Mouse (Mus musculus) neural tube, embryonic 15.5 days (tissue): ENCODE measurements around the gene Sh3rf3. TPM values are rescaled to one million over a fixed set of nuclear protein-coding genes. Genes with fewer than 3 reads are reported as not detected.
"Not testable (repeated sequence)": the region's sequence is repeated elsewhere in the genome, so short reads cannot be mapped to it uniquely, and the experiment has no call there.

Experiments used
- ATAC-seq: fragments of 200-750 bp; cut with Nextera tagmentation; 2 replicates; pipeline ENCODE4 v1.8.0; 2017; ENCODE audit warnings: mild to moderate bottlenecking, moderate TSS enrichment, moderate library complexity; ENCODE audit not compliant: low FRiP score
- H3K27ac ChIP-seq: fragments of 300-500 bp; sonication (generic); replicated peaks from 2 replicates; pipeline ENCODE4 v1.5.1; 2015; ENCODE audit warnings: mild to moderate bottlenecking, inconsistent platforms
- H3K27me3 ChIP-seq: fragments of 300-500 bp; sonication (generic); replicated peaks from 2 replicates; pipeline ENCODE4 v1.6.1; 2015; ENCODE audit warnings: inconsistent platforms
- H3K36me3 ChIP-seq: fragments of 300-500 bp; sonication (generic); 2 replicates; pipeline ENCODE4 v1.6.1; 2015; ENCODE audit warnings: inconsistent platforms
- H3K4me1 ChIP-seq: fragments of 300-500 bp; sonication (generic); 2 replicates; pipeline ENCODE4 v1.6.1; 2015; ENCODE audit warnings: inconsistent platforms
- H3K4me2 ChIP-seq: fragments of 300-500 bp; sonication (generic); 2 replicates; pipeline ENCODE4 v1.6.1; 2015; ENCODE audit warnings: inconsistent platforms, mild to moderate bottlenecking, moderate library complexity
- H3K4me3 ChIP-seq: fragments of 300-500 bp; sonication (generic); replicated peaks from 2 replicates; pipeline ENCODE4 v1.5.1; 2015; ENCODE audit warnings: mild to moderate bottlenecking, inconsistent platforms
- H3K9ac ChIP-seq: fragments of 300-500 bp; sonication (generic); replicated peaks from 2 replicates; pipeline ENCODE4 v1.6.1; 2015; ENCODE audit warnings: mild to moderate bottlenecking, inconsistent platforms
- H3K9me3 ChIP-seq: fragments of 300-500 bp; sonication (generic); replicated peaks from 2 replicates; pipeline ENCODE4 v1.6.1; 2016; ENCODE audit warnings: inconsistent platforms
- WGBS: fragments of 180-500 bp; shearing (Covaris S2); methylation state at CpG from one replicate; pipeline ENCODE4 v1.1.7; 2015; ENCODE audit warnings: mixed read lengths; 5-methylcytosine and 5-hydroxymethylcytosine counted together
- polyA plus RNA-seq: library from polyadenylated mRNA; unstranded; fragments of >200 nt; fragmentation: Nextera tagmentation; extraction: Ambion mirVana; gene quantifications from 2 replicates; pipeline ENCODE4 v1.2.1, GENCODE M21; 2015

Sh3rf3 gene
- polyA plus RNA-seq, 1 experiment from 2014 or later, result 3.3 TPM

DNA sequence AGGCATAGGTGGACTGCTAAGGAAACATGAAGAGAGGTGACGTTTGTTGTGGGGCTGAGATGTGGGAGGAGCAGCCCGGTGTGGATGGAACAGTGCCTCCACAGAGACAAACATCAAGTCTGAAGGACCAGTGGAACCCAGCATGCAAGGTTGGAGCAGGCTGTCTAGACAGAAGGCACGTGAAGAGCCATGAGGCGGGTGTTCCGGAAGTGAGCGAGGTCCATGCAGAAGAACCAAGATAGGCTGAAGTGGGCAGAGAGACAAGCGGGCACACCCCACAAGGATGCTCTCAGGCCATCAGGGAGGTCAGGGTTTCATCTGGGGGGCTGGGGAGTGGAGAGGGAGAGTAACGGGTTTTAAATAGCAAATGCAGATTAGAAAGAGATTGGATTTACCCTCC, 278.4 kb downstream of the Sh3rf3 start:
- H3K4me1 ChIP-seq, result peaks cover 29% of the 10 kb centered on the region
- H3K27ac ChIP-seq, result peak overlapping the region; percentile 72
- no peak for ATAC-seq
- H3K27me3 ChIP-seq, result no peaks in the 10 kb centered on the region
- H3K4me2 ChIP-seq, result no peak overlapping the region
- 88% methylated on average over 8 of the region's 8 CpGs for WGBS
- H3K36me3 ChIP-seq, result 0 out of 2 replicates have a peak, but pooled peaks cover 3% of the 10 kb centered on the region
- no peaks in the 10 kb centered on the region for H3K9me3 ChIP-seq
- H3K4me3 ChIP-seq, result no peak overlapping the region
- H3K9ac ChIP-seq, result no peak overlapping the region

DNA sequence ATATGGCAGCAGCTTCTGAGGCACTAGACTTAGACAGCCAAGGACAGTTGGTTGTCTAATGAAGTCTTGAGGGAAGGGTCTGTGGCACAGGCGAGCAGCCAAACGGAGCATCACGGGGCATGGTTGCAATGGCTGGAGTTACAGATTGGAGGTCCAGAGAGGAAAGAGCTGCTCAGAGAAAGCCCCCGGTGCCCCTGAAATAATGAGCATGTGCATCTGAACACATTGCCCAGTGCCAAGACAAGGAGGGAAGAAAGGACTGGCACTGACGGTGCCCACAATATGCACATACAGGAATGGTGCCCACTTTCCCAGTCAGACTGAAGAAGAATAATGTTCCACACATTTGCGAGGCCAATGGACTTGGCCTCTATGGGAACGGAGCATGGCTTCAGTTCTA, 278.8 kb downstream of the Sh3rf3 start:
- H3K4me1 ChIP-seq, result peaks cover 29% of the 10 kb centered on the region
- H3K9ac ChIP-seq, result no peak overlapping the region
- peak overlapping the region; percentile 72 for H3K27ac ChIP-seq
- H3K4me3 ChIP-seq, result no peak overlapping the region
- 63% methylated on average over 7 of the region's 7 CpGs for WGBS
- H3K9me3 ChIP-seq, result no peaks in the 10 kb centered on the region
- ATAC-seq, result no peak
- H3K36me3 ChIP-seq, result 0 out of 2 replicates have a peak, but pooled peaks cover 3% of the 10 kb centered on the region
- H3K27me3 ChIP-seq, result no peaks in the 10 kb centered on the region
- no peak overlapping the region for H3K4me2 ChIP-seq

DNA sequence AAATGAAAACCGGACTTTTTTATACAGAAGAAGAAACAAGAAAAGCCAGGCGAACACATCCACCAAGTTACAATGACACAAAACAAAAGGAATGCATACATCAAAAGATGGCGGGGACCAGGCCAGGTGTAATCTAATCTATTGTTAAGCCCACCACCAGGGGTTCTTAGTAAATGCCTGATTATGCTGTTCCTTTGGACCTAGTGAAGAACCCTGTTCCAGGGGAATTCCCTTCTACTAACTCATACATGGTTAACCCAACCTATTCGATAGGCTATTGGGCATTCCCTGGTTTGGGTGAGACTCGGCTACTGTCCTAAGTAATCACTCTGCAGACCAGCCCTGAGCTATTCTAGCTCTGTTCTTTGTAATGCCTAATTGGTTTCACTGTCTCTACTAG, 289.9 kb downstream of the Sh3rf3 start:
- H3K9me3 ChIP-seq, H3K27ac ChIP-seq, H3K27me3 ChIP-seq, ATAC-seq, H3K9ac ChIP-seq, H3K4me1 ChIP-seq, H3K36me3 ChIP-seq, H3K4me2 ChIP-seq, H3K4me3 ChIP-seq: not testable (repeated sequence)
- 87% methylated on average over 5 of the region's 5 CpGs for WGBS

- Histone ChIP-seq H3K27me3 (no peaks in the 10 kb centered on the region), H3K9ac (no peak overlapping the region), H3K4me1 (no peaks in the 10 kb centered on the region), H3K9me3 (no peaks in the 10 kb centered on the region), H3K4me3 (no peak overlapping the region), H3K27ac (no peak overlapping the region), H3K4me2 (no peak overlapping the region), H3K36me3 (0 out of 2 replicates have a peak, but pooled peaks cover 2% of the 10 kb centered on the region)
- WGBS, result 90% methylated on average over 5 of the region's 5 CpGs
- no peak for ATAC-seq
These were observed 291.5 kb downstream of the Sh3rf3 start for GRCm38 (mm10) chr10:59104683-59105082.

GRCm38 (mm10) chr10:59105885-59106284, 292.7 kb downstream of the Sh3rf3 start:
- no peak for ATAC-seq

GRCm38 (mm10) chr10:59106644-59107043, 293.5 kb downstream of the Sh3rf3 start:
- Histone ChIP-seq H3K4me2 (no peak overlapping the region), H3K9ac (no peak overlapping the region), H3K27ac (no peak overlapping the region), H3K4me1 (no peaks in the 10 kb centered on the region), H3K36me3 (peaks cover 14% of the 10 kb centered on the region; the same call in 1 of the 2 replicates), H3K9me3 (no peaks in the 10 kb centered on the region), H3K4me3 (no peak overlapping the region), H3K27me3 (no peaks in the 10 kb centered on the region)
- no peak for ATAC-seq
- WGBS, result 78% methylated on average over 3 of the region's 3 CpGs

More at GRCm38 (mm10) chr10:59105885-59106284, 292.7 kb downstream of the Sh3rf3 start:
- Histone ChIP-seq H3K4me2 (no peak overlapping the region), H3K4me3 (no peak overlapping the region), H3K9ac (no peak overlapping the region), H3K36me3 (peaks cover 13% of the 10 kb centered on the region; the same call in 1 of the 2 replicates), H3K27ac (no peak overlapping the region), H3K9me3 (no peaks in the 10 kb centered on the region), H3K4me1 (no peaks in the 10 kb centered on the region), H3K27me3 (no peaks in the 10 kb centered on the region)
- WGBS, result 92% methylated on average over 8 of the region's 8 CpGs

GRCm38 (mm10) chr10:59109015-59109414, 295.9 kb downstream of the Sh3rf3 start:
- Histone ChIP-seq H3K4me2 (no peak overlapping the region), H3K9me3 (no peaks in the 10 kb centered on the region), H3K9ac (no peak overlapping the region), H3K27ac (no peak overlapping the region), H3K27me3 (no peaks in the 10 kb centered on the region), H3K4me1 (no peaks in the 10 kb centered on the region), H3K4me3 (no peak overlapping the region), H3K36me3 (peaks cover 14% of the 10 kb centered on the region; the same call in 1 of the 2 replicates)
- 36% methylated on average over 2 of the region's 2 CpGs for WGBS
- no peak for ATAC-seq

GRCm38 (mm10) chr10:59110386-59110785, 297.2 kb downstream of the Sh3rf3 start:
- Histone ChIP-seq H3K27ac (no peak overlapping the region), H3K4me3 (no peak overlapping the region), H3K27me3 (no peaks in the 10 kb centered on the region), H3K4me2 (no peak overlapping the region), H3K36me3 (peaks cover 14% of the 10 kb centered on the region; the same call in 1 of the 2 replicates), H3K9me3 (no peaks in the 10 kb centered on the region), H3K4me1 (no peaks in the 10 kb centered on the region), H3K9ac (no peak overlapping the region)
- WGBS, result 95% methylated on average over 7 of the region's 7 CpGs
- no peak for ATAC-seq

- WGBS, result 94% methylated on average over 8 of the region's 8 CpGs
- no peak overlapping the region for H3K27ac ChIP-seq
- no peaks in the 10 kb centered on the region for H3K4me1 ChIP-seq
- H3K9me3 ChIP-seq, result no peaks in the 10 kb centered on the region
- H3K4me2 ChIP-seq, result no peak overlapping the region
- H3K36me3 ChIP-seq, result peaks cover 14% of the 10 kb centered on the region; the same call in 1 of the 2 replicates
- ATAC-seq, result no peak
- no peak overlapping the region for H3K4me3 ChIP-seq
- H3K27me3 ChIP-seq, result no peaks in the 10 kb centered on the region
- no peak overlapping the region for H3K9ac ChIP-seq
These were observed 299.6 kb downstream of the Sh3rf3 start for GRCm38 (mm10) chr10:59112755-59113154.

- no peaks in the 10 kb centered on the region for H3K27me3 ChIP-seq
- H3K9ac ChIP-seq, result no peak overlapping the region
- no peaks in the 10 kb centered on the region for H3K4me1 ChIP-seq
- no peak overlapping the region for H3K4me2 ChIP-seq
- no peak for ATAC-seq
- peaks cover 14% of the 10 kb centered on the region; the same call in 1 of the 2 replicates for H3K36me3 ChIP-seq
- 89% methylated on average over 9 of the region's 9 CpGs for WGBS
- no peak overlapping the region for H3K27ac ChIP-seq
- no peak overlapping the region for H3K4me3 ChIP-seq
- H3K9me3 ChIP-seq, result no peaks in the 10 kb centered on the region
These were observed 300.2 kb downstream of the Sh3rf3 start for GRCm38 (mm10) chr10:59113386-59113785.

GRCm38 (mm10) chr10:59114535-59115291, 301.6 kb downstream of the Sh3rf3 start:
- no peaks in the 10 kb centered on the region for H3K9me3 ChIP-seq
- H3K27me3 ChIP-seq, result no peaks in the 10 kb centered on the region
- H3K36me3 ChIP-seq, result peaks cover 11% of the 10 kb centered on the region; the same call in 1 of the 2 replicates
- H3K9ac ChIP-seq, result no peak overlapping the region
- H3K4me3 ChIP-seq, result no peak overlapping the region
- no peak overlapping the region for H3K27ac ChIP-seq
- 76% methylated on average over 15 of the region's 15 CpGs for WGBS
- H3K4me1 ChIP-seq, result no peaks in the 10 kb centered on the region
- no peak for ATAC-seq
- H3K4me2 ChIP-seq, result no peak overlapping the region

DNA sequence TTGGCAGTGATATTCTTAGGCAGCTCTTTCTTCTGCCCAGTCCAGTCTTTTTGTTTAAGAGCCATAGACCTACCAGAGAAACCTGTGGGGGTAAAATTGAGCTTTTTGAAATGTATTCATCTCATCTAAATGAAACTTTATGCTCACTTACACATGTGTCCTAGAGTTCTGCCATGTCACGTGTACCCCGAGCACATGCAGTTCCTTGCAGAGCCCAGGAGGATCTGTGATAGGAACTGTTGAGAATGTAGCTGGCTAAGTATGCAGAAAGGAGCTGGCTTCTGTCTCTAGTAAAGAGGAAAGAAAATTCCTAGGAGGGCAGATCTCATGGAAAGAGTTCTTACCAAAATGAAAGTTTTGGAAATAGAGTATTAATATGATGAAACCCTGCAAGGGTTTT, 302.5 kb downstream of the Sh3rf3 start:
- Histone ChIP-seq H3K27me3 (no peaks in the 10 kb centered on the region), H3K4me2 (no peak overlapping the region), H3K27ac (no peak overlapping the region), H3K4me1 (no peaks in the 10 kb centered on the region), H3K36me3 (peaks cover 3% of the 10 kb centered on the region; the same call in 1 of the 2 replicates), H3K4me3 (no peak overlapping the region), H3K9ac (no peak overlapping the region), H3K9me3 (no peaks in the 10 kb centered on the region)
- 90% methylated on average over 2 of the region's 2 CpGs for WGBS
- no peak for ATAC-seq
